Mouse (Mus musculus): ENCODE results near the gene Brwd3. TPM values are rescaled to one million over a fixed set of nuclear protein-coding genes. Genes with fewer than 3 reads are reported as not detected.

Brwd3 gene
- polyA plus RNA-seq (2012; rRNA removed), result 1.3 and 1.4 TPM in 2 replicates

DNA sequence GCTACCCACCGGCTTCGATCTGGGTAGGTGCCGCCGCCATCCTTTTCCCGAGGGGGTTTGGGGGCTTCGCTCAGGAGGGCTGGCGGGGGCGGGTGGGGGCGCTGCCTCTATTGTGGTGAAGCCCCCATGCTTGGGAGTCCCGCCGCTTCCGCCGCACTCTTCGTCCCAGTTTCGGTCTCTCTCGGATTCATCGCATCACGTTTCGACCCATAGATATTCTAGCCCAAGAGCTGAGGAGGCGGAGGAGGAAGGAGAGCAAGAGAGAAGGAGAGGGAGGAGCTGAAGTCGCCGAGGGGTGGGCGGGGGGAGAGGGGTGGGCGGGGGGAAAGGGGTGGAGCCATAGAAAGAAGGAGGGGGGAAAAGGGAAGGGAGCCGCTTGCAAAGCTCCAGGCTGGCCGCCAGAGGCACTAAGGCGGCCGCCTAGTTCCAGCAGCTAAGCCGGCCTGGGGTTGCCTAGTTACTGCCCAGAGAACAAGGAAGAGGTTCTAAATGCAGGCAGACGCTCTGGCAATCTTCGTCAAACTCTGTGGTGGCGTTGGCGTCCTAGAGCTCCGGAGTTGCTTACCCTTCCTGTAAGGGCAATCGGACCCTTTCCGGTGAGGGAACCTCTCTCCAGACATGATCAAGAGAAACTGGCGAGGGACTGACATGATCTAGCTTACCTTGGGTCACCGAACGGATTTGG is at the start of gene Brwd3:
Gene Brwd3, minus strand, starts transcription at position 283 of the 685 bp plus-strand sequence.

Other genes with a start within 250 kb of the Brwd3 start
- gene Gm379, start 169.5 kb downstream of the Brwd3 start, polyA plus RNA-seq (2012; rRNA removed), result 0.11 and 0.14 TPM in 2 replicates
- 22.9 and 29.5 TPM in 2 replicates for gene Hmgn5, start 179.0 kb upstream of the Brwd3 start, polyA plus RNA-seq (2012; rRNA removed)

All from liver, embryonic 14 days (tissue).